Mouse (Mus musculus) MEL-GATA-1-ER (cell line): ENCODE results near the gene Golga1.
"Not testable (repeated sequence)": the region's sequence is repeated elsewhere in the genome, so short reads cannot be mapped to it uniquely, and the experiment has no call there.

Source experiments
- DNase-seq: peaks from one replicate; pipeline ENCODE4 v3.0.0-alpha.2; 2012; ENCODE audit warnings: low read depth; ENCODE audit errors: extremely low read depth

Gene Golga1

DNA sequence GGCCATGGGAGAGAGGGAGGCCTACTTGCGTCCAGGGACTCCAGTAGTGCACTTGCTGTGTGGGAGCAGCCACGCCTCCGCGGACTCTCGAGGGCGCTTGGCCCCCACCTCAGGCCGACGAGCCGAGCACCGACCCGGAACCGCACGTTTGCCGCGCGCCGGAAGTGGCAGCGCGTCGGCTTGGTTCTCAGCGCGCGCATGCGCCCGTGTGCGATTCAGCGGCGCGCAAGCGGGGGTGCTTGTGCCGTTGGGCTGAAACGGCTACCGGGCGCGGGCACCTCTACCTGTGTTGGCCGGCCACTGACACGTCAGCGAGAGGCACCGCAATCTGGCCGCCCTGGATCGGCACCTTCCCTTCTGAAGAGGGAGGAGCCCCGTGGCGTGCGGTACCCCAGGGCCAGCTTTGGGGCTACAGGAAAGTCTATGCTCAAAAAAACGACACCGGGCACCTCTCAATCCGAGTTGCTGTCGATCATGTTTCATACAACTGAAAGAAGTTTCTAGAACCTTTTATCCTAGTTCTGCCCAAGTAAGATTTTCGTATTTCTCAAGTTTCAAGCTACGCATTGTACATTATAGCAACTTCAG lies at the start of gene Golga1:
TSS of gene Golga1 (minus strand) at position 142 of the 588 bp plus-strand sequence.
- DNase-seq = peak; percentile 68

DNA sequence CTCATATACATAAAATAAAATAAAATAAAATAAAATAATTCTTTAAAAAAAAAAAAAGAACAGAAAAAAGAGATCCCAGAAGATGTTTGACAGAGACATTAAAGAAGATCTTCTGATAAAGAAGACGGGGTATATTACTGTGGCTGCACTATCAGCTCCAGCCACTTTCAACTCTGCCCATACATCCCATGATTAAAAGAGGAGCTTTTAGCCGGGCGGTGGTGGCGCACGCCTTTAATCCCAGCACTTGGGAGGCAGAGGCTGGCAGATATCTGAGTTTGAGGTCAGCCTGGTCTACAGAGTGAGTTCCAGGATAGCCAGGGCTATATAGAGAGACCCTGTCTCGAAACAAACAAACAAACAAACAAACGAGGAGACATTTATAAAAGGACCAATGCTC lies 48.8 kb upstream of the Golga1 start:
- no peak for DNase-seq

- no peak for DNase-seq
These were observed 45.2 kb upstream of the Golga1 start for GRCm38 (mm10) chr2:39110514-39110913.

GRCm38 (mm10) chr2:39109712-39110111 lies 44.4 kb upstream of the Golga1 start:
- DNase-seq = not testable (repeated sequence)

DNA sequence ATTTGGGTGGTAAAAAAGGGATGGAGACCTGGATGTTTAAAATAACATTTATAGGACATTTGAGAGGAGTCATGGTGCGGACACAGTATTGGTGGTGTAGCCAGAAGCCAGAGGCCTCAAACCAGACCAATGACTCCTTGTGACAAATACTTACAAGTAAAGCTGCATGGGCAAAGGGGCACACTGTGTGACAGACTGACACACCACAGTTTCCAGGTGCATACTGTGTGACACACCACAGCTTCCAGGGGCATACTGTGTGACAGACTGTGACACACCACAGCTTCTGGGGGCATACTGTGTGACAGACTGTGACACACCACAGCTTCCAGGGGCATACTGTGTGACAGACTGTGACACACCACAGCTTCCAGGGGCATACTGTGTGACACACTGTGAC lies 34.6 kb upstream of the Golga1 start:
- DNase-seq = not testable (repeated sequence)

- peak; percentile 21 for DNase-seq
These were observed 32.7 kb upstream of the Golga1 start for GRCm38 (mm10) chr2:39097993-39098392.

DNA sequence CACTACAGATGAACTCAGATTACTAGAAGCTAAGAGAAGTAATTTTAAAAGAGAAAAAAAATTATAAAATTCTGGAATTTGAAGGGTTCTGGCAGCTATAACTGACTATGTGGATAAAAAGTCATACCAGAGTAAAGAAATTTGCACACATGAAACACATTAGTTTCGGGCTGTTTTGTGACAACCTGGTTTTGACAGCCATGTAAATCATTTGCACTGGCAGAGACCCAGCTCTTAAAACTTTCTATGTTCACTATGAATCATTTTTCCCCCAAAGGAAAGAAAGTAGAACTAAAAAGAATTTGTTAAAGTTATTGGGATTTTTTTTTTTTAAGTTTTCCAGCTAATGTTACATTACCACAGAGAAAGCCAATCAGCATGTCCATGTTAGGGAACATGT lies 26.6 kb upstream of the Golga1 start:
- DNase-seq = no peak

DNA sequence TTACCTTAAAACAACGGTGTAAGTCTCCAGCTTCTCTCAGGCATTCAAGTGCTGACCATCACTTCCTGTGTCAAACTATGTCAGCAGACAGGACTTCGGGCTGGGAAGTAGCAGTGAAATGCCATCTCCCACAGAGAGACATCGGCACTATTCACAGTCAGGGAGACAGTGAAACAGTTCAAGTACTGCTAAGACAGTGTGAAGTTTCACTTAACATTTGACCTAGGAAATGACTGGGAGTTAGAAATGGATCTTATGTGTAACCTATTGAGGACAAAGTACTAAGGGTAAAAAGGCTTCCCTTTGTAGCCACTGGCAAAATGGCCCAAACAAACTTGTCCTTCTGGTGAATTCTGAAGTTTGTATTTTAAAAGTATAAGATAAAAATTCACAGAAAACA lies 17.4 kb upstream of the Golga1 start:
- DNase-seq = no peak

DNA sequence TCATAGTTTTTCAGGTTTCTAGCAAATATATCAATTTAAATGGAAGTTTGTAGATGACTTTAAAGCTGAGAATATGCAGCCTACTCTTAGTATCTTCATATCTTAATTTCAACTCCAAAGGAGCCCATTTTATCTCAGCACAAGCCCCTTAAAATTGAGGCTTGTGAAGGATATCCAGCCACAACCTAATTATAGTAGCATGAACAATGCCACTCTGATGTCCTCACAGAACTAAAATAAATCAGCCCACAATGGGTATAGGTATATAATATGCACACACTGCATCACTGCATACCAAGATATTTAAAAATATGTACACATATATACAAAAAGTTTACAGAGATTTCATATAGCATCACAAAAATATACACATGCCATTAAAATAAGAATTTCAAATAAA lies 5.3 kb upstream of the Golga1 start:
- no peak for DNase-seq

- DNase-seq = no peak
These were observed 3.8 kb upstream of the Golga1 start for GRCm38 (mm10) chr2:39069096-39069495.

DNA sequence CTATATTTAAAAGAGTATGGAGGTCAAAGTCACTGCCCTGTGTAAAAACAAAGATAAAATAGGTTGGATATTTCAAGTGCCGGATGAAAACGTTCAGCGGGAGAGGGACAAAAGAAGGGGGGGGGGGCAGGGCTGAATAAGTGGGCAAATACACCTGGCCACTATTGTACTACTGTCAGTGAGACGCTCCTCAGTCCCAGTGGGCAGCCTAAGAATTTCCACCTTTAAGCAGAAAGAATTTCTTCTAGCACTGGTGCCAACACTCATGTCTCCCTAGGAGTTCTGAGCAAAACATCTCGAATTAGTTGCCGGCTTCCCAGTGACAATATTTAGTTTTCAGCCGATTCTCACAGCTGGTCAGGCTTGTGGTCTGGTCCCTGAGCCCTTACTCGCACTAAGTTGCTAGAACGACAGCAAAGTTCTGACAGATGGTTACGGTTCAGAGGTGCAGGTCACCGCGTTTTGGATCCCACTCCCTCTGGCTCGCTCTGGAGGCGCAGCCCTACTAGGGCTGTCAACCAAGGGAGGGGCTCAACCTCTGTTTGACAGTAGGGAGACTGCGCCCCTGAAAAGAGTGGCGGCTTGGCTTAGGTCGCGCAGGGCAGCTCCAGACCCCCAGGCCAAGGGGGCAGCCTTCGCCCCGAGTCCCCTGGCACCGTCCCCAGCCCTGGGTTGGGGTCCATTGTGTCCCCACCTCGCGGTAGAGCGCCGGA lies 498 bp downstream of the Golga1 start:
- no peak for DNase-seq

DNA sequence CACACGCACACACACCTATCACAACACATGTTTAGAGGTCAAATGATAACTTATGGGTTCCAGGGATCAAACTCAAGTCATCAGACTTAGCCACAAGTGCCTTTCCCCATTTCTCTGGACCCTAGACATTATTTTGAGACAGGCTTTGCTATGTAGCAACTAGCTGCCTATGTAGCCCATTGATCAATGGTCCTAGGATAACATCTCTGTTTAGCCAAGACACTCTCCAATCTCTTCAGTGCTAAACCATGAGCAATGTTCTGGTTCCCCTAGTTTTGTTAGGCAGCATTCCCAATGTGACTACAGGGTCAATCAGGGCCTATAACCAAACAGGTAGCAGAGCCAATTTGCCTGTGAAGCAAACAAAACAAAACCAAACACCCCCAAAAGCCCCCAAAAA lies 16.8 kb downstream of the Golga1 start:
- DNase-seq = no peak

DNA sequence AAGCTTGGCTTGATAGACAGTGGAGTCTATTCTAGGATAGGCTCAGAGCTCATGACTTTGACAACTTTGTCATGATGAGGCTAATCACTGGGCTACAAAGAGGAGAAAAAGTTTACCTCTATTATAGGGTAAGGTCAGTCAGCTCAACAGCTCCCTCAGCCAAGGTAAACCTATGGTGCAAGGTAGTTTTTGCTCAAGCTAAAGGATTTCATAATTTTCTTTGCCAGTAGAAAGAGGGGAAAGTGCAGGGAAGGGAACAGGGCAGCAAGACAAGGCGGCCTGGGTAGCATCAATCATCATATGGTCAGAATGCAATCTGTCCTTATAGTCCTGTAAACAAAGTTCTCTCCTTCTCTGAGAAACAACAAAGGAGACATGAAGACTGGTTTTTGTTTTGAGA lies 25.1 kb downstream of the Golga1 start:
- DNase-seq = no peak

DNA sequence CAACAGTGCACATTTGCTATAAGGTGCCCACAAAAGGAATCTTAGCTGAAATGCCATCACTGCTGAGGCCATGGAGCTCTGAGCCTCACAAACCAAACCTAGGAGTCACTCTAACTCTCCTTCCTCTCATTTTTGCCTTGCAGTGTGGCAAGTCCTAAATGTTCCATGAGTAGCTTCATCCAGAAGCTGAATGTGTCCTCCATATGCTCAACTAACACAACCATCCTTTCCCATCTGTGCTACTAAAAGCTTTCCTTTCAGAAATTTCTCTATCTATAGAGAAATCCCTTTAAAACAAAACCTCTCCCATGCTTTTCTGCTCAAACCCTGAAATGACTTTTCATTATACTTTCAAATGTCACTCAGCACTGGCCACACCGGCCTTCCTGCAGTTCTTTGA lies 33.7 kb downstream of the Golga1 start:
- DNase-seq = no peak

- DNase-seq = no peak
These were observed 45.3 kb downstream of the Golga1 start for GRCm38 (mm10) chr2:39020004-39020403.

GRCm38 (mm10) chr2:39016581-39016980 lies 48.8 kb downstream of the Golga1 start:
- no peak for DNase-seq

DNA sequence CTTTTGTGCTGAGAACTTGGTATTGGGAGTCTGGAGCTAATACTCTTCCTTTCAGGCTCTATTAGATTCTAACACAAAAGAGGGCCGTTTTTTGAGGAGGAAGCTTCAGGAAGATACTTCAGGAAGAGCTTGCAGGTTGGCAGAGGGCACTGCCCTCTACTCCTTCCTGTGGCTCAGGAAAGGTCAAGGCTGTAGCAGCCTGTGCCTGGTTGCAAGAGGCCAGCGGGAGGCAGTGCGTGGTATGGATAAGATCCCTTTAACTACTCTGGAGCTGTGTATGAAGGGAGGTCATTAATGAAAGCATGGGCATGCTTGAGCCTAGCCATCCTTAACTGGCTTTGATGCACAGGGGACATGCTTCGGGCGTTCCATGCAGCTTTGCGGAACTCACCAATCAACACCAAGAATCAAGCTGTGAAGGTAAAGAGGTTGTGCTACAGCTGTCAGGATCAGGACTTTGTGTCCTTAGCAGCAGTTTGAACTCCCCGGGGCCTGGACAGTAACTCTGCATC lies 52.5 kb downstream of the Golga1 start:
- DNase-seq = no peak

GRCm38 (mm10) chr2:39011971-39012370 lies 53.4 kb downstream of the Golga1 start:
- no peak for DNase-seq

DNA sequence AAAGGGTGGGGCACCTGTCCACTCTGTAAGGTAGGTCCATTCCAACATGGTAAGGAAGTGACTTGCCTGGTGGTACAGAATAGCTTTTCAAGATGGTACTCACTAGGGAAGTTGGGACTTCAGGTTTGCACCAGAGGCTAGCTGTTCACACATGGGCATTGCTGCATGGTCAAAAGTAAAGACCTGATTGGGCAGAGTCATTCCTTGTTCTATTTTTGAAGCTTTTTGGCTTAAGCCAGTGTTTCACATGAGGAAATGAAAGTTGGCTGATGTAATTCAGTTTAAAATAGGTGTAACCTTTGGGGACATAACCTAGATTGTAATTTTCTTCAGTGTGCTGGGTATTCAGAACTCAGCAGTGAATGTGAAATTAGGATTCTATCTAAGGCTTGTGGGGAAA lies 54.1 kb downstream of the Golga1 start:
- no peak for DNase-seq

- DNase-seq = not testable (repeated sequence)
These were observed 55.2 kb downstream of the Golga1 start for GRCm38 (mm10) chr2:39010144-39010543.

GRCm38 (mm10) chr2:39008954-39009365 lies 56.4 kb downstream of the Golga1 start:
- DNase-seq = no peak

- no peak for DNase-seq
These were observed 56.9 kb downstream of the Golga1 start for GRCm38 (mm10) chr2:39008350-39008851.

DNA sequence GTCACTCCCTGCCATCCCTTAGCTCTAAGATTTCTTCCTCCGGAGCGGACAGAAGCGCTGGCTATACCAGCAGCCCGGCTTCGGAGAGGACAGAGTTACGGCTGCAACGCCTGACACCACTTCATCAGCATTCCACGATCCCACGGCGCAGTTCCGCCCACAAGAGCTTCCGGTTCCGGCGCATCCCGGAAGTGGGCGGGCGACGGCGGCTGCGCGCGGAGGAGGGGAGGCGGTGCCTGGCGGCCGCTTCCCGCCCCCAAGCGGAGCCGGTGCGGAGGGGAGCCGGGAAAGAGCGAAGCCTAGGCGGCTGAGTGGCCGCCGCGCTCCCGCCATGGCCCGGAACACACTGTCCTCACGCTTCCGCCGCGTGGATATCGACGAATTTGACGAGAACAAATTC lies 57.5 kb downstream of the Golga1 start:
- DNase-seq = peak; percentile 80
